ENCODE assay signal across 9 mouse cellular contexts in the genomic region with DNA sequence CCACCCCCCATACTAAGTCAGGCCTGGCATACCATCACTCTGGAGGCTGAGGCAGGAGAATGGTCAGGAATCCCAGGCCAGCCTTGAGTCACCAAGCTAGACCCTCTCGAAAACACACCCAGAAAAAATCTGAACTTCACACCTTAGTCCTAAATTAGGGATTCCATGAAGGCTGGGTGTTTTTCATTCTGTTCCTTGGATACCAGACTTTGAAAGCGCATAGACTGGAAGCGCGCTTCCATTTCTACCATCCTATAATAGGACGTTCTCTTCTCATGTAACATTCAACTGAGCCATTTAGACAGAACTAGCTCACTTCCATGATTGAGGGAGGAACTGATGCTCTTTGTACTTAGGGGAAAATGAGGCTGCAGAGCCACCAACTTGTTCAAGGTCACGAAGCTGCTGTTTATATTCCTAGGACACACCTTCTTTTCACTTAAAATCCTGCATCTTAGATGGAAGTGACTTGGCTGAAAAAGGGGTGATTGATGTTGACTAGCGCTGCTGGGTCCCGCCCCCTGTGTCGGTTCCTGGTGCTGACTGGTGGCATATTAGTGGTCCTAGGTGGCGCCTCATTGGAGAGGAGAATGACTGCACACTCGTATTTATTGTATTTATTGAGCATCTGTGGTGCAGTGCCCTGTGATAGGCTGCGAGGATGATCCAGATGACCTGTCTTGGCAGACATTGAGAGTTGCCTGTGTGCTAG. TPM values are rescaled to one million over a fixed set of nuclear protein-coding genes. Genes with fewer than 3 reads are reported as not detected.
A peak's percentile ranks its signal among the peaks of the same experiment; 100 is the strongest.
DNase-seq lines count a peak whose midpoint lies in the region; ATAC-seq and TF ChIP-seq lines count a peak whose summit lies in the region.
"Had no signal": no experiment of that assay in that cellular context is flagged by ENCODE, and none has a peak within 500 bp of the region (broad histone marks: within the 10 kb centered on the region; RNA-seq: fewer than 3 reads in every experiment).

No protein-coding gene starts in this region.

- H3K4me2 ChIP-seq in neural tube, embryonic 13.5 days, result peak overlapping the region; percentile 70

- no peak for TF ChIP-seq CTCF in cerebellum, adult 2 months (IDR thresholded peaks at IDR 0.05; ENCODE audit: borderline replicate concordance, insufficient read depth, low read depth, low read length)
- no peak for TF ChIP-seq CTCF in spleen, adult 2 months (IDR thresholded peaks at IDR 0.05; ENCODE audit: extremely low read depth, insufficient read depth, insufficient read length, insufficient replicate concordance)

- peaks cover 11% of the 10 kb centered on the region for H3K36me3 ChIP-seq in spleen, adult 2 months (ENCODE audit: control insufficient read depth, insufficient read depth, low read length)
- peaks cover 19% of the 10 kb centered on the region for H3K36me3 ChIP-seq in neural tube, embryonic 13.5 days

- 74% methylated on average over 12 of the region's 12 CpGs for WGBS in cerebellum, adult 2 months
- WGBS in spleen, adult 2 months, result 49% methylated on average over 12 of the region's 12 CpGs
- 59% methylated on average over 12 of the region's 12 CpGs for WGBS in neural tube, embryonic 13.5 days

- H3K9ac ChIP-seq in neural tube, embryonic 13.5 days, result peak overlapping the region; percentile 79

- no peaks in the 10 kb centered on the region for H3K27me3 ChIP-seq in cerebellum, adult 2 months (ENCODE audit: control insufficient read depth, insufficient read depth, low read length)
- no peaks in the 10 kb centered on the region for H3K27me3 ChIP-seq in spleen, adult 2 months (ENCODE audit: control insufficient read depth, insufficient read depth, low read length)
- 0 out of 2 replicates have a peak, but pooled peaks cover 6% of the 10 kb centered on the region for H3K27me3 ChIP-seq in neural tube, embryonic 13.5 days
- H3K27me3 ChIP-seq: Patski had no signal

- no peak overlapping the region for H3K27ac ChIP-seq in cerebellum, adult 2 months (ENCODE audit: insufficient read depth, low read length)
- no peak overlapping the region for H3K27ac ChIP-seq in spleen, adult 2 months (ENCODE audit: insufficient read depth, low read length)
- peak overlapping the region; percentile 87 for H3K27ac ChIP-seq in neural tube, embryonic 13.5 days (replicated peaks)

- peak; percentile 50 to 61 for ATAC-seq in hematopoietic stem cell, adult 5-6 weeks (replicated peaks in 1 of 2; ENCODE audit: insufficient read depth in 1 of 2, low FRiP score in 2 of 2, low TSS enrichment in 1 of 2, low read depth in 1 of 2, poor library complexity in 2 of 2, severe bottlenecking in 2 of 2)
- ATAC-seq in neural tube, embryonic 13.5 days (ENCODE audit: low read depth), result peak; percentile 11; the same call in 1 of the 2 replicates

- no peak for DNase-seq in cerebellum, adult 2 months
- DNase-seq in cerebellum, postnatal 36 days, result no peak
- no peak for DNase-seq in spleen, adult 2 months (ENCODE audit: low read depth in 1 of 2, low spot score in 2 of 2)
- no peak for DNase-seq in spleen, postnatal 36 days (ENCODE audit: low spot score in 2 of 2)
- DNase-seq in liver, result peak; percentile 34
- no peak for DNase-seq in gastrocnemius, postnatal 10 days

- no peaks in the 10 kb centered on the region for H3K9me3 ChIP-seq in neural tube, embryonic 13.5 days

- no peaks in the 10 kb centered on the region for H3K4me1 ChIP-seq in cerebellum, adult 2 months (ENCODE audit: control insufficient read depth, insufficient read depth, low read length)
- H3K4me1 ChIP-seq in spleen, adult 2 months (ENCODE audit: control insufficient read depth, insufficient read depth, insufficient read length), result peaks cover 5% of the 10 kb centered on the region
- H3K4me1 ChIP-seq in neural tube, embryonic 13.5 days (replicated peaks), result peaks cover 19% of the 10 kb centered on the region

- H3K4me3 ChIP-seq in cerebellum, adult 2 months (replicated peaks; ENCODE audit: insufficient read depth, low read depth, low read length), result peak overlapping the region; percentile 68
- peak overlapping the region; percentile 81; the same call in 1 of the 2 replicates for H3K4me3 ChIP-seq in spleen, adult 2 months (ENCODE audit: extremely low read depth, insufficient read depth, insufficient read length)
- peak overlapping the region; percentile 67 for H3K4me3 ChIP-seq in neural tube, embryonic 13.5 days

- TF ChIP-seq POLR2A in cerebellum, adult 2 months (IDR thresholded peaks at IDR 0.05; ENCODE audit: borderline replicate concordance, insufficient read depth, low read length), result no peak
- TF ChIP-seq POLR2A in spleen, adult 2 months (IDR thresholded peaks at IDR 0.05; ENCODE audit: low read depth, low read length), result no peak

RNA-seq across cellular contexts. Expression of a gene that starts 0.9 kb away (rescaled TPM):
- polyA plus RNA-seq in cerebellum, adult 2 months (2012; rRNA removed), result 28.1 and 31.1 TPM in 2 replicates
- polyA plus RNA-seq in spleen, adult 2 months (2012; rRNA removed), result 17.1 and 44.4 TPM in 2 replicates
- 82.0 and 83.4 TPM in 2 replicates for total RNA-seq in hematopoietic stem cell, adult 5-6 weeks (2017)
- polyA plus RNA-seq in neural tube, embryonic 13.5 days (2015; fragmentation: Nextera tagmentation; extraction: Ambion mirVana), result 48.2 and 53.4 TPM in 2 replicates
- total RNA-seq in gastrocnemius, postnatal 10 days (2021), result 10 to 100 TPM; 11.1 to 15.4 TPM

RNA-seq across cellular contexts. Expression of a gene that starts 20.1 kb away (rescaled TPM):
- 5.9 and 6.6 TPM in 2 replicates for polyA plus RNA-seq in cerebellum, adult 2 months (2012; rRNA removed)
- 5.2 and 6.4 TPM in 2 replicates for polyA plus RNA-seq in spleen, adult 2 months (2012; rRNA removed)
- 7.7 and 15.0 TPM in 2 replicates for total RNA-seq in hematopoietic stem cell, adult 5-6 weeks (2017)
- polyA plus RNA-seq in neural tube, embryonic 13.5 days (2015; fragmentation: Nextera tagmentation; extraction: Ambion mirVana), result 4.9 and 5.0 TPM in 2 replicates
- 1 to 10 TPM; 1.3 to 1.7 TPM for total RNA-seq in gastrocnemius, postnatal 10 days (2021)
- polyA plus RNA-seq: Patski had no signal
